Mouse (Mus musculus): ENCODE data around the gene Unk.

DNA sequence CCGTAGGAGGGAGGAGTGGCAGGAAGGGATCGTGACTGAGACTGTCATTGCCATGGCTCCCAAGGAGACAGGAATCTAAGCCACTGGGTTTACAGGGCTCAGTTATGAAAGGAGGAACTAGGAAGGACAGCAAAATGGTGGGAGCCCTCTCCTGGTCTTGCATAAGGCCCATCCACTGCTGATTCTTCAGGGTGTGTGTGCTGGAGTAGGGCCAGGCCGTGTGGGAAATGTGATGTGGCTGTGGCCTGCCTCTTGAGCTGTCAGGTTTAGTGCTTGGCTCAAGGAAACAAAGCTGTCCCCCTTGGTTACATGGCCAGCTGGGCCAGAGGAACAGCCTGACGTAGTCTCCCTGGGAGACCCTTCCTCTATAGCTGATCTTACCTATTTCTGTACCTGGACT, 20.1 kb downstream of the Unk start:
- TF ChIP-seq CTCF (IDR thresholded peaks at IDR 0.05; ENCODE audit: low read depth, low read length) = no peak
- TF ChIP-seq TAL1 (conservative IDR thresholded peaks at IDR 0.05; ENCODE audit: low read depth, low read length) = no peak
- no peak for TF ChIP-seq POLR2AphosphoS5 (IDR thresholded peaks at IDR 0.05; ENCODE audit: insufficient replicate concordance, low read depth, low read length)
- no peak for TF ChIP-seq GATA1 (IDR thresholded peaks at IDR 0.05; ENCODE audit: borderline replicate concordance, low read length)
- no peak for TF ChIP-seq GATA2 (IDR thresholded peaks at IDR 0.05; ENCODE audit: borderline replicate concordance, low read depth, low read length)
